Mouse (Mus musculus): ENCODE data around the gene Hist2h2be.

DNA sequence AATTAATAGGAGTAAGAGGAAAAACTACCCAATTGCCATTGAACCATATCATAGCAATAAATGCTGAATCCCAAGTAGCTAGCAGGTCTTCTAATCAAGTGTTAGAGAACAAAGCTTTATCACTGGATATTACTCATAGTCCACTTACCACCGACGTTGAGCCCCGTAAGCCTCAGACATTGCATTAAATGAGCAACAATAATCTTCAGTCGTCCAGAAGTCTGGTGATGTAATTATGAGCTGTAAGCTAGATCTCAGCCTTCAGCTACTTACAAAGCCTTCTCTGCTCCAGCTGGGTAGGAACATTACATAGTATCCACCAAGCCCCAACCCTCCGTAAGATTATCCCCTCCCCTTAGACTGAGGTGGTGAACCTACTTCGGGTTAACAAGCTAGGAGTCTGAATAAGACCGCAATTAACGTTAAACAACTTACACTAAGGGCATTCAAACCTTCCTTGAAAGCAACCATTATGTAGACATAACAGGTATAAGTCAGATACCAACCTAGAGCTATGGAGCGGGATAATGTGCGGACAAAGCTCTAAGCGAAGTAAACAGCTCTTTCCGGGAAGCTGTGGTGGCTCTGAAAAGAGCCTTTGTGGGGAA is 17.1 kb downstream of the Hist2h2be start:
- no peak for TF ChIP-seq POLR2A (IDR thresholded peaks at IDR 0.05; ENCODE audit: control insufficient read depth, extremely low read depth, insufficient read depth, low read length, poor library complexity)
- no peak for TF ChIP-seq CTCF (IDR thresholded peaks at IDR 0.05; ENCODE audit: borderline replicate concordance, control insufficient read depth, extremely low read depth, insufficient read depth, low read length, poor library complexity)

Data from thymus, adult 2 months (tissue).